Mouse (Mus musculus): ENCODE data around the gene Mtmr10. TPM values are rescaled to one million over a fixed set of nuclear protein-coding genes. Genes with fewer than 3 reads are reported as not detected.
A peak's percentile ranks its signal among the peaks of the same experiment; 100 is the strongest.

The Mtmr10 gene
- polyA plus RNA-seq, 1 experiment from 2014 or later: 15.5 TPM

GRCm38 (mm10) chr7:64265502-64266279, 21.8 kb upstream of the Mtmr10 start:
- no peak for ATAC-seq (ENCODE audit: insufficient number of reproducible peaks, low FRiP score, low TSS enrichment, low read depth)
- 0 out of 2 replicates have a peak overlapping the region, but pooled peaks have one; percentile 47 for H3K27ac ChIP-seq
- no peaks in the 10 kb centered on the region for H3K36me3 ChIP-seq
- H3K4me3 ChIP-seq: no peak overlapping the region
- 0 out of 2 replicates have a peak, but pooled peaks cover 4% of the 10 kb centered on the region for H3K9me3 ChIP-seq
- WGBS: 71% methylated on average over 13 of the region's 13 CpGs
- peaks cover 14% of the 10 kb centered on the region; the same call in 1 of the 2 replicates for H3K27me3 ChIP-seq
- H3K9ac ChIP-seq: no peak overlapping the region
- H3K4me1 ChIP-seq: peaks cover 4% of the 10 kb centered on the region; the same call in 1 of the 2 replicates
- H3K4me2 ChIP-seq: no peak overlapping the region

- no peak overlapping the region for H3K27ac ChIP-seq
- no peaks in the 10 kb centered on the region for H3K36me3 ChIP-seq
- no peak for ATAC-seq (ENCODE audit: insufficient number of reproducible peaks, low FRiP score, low TSS enrichment, low read depth)
- peaks cover 14% of the 10 kb centered on the region; the same call in 1 of the 2 replicates for H3K27me3 ChIP-seq
- no peak overlapping the region for H3K4me3 ChIP-seq
- H3K9ac ChIP-seq: no peak overlapping the region
- WGBS: 87% methylated on average over 4 of the region's 4 CpGs
- H3K4me1 ChIP-seq: peaks cover 4% of the 10 kb centered on the region; the same call in 1 of the 2 replicates
- no peaks in the 10 kb centered on the region for H3K9me3 ChIP-seq
- H3K4me2 ChIP-seq: no peak overlapping the region
Observed at GRCm38 (mm10) chr7:64266587-64266986, 20.9 kb upstream of the Mtmr10 start.

- 48% methylated on average over 4 of the region's 4 CpGs for WGBS
- Histone ChIP-seq H3K9me3 (no peaks in the 10 kb centered on the region), H3K9ac (no peak overlapping the region), H3K4me3 (no peak overlapping the region), H3K27me3 (peaks cover 14% of the 10 kb centered on the region; the same call in 1 of the 2 replicates), H3K36me3 (no peaks in the 10 kb centered on the region), H3K27ac (no peak overlapping the region), H3K4me2 (no peak overlapping the region), H3K4me1 (peaks cover 7% of the 10 kb centered on the region; the same call in 1 of the 2 replicates)
- ATAC-seq (ENCODE audit: insufficient number of reproducible peaks, low FRiP score, low TSS enrichment, low read depth): no peak
Observed at GRCm38 (mm10) chr7:64271926-64272325, 15.5 kb upstream of the Mtmr10 start.

GRCm38 (mm10) chr7:64275518-64275917, 11.9 kb upstream of the Mtmr10 start:
- H3K9me3 ChIP-seq: no peaks in the 10 kb centered on the region
- no peak for ATAC-seq (ENCODE audit: insufficient number of reproducible peaks, low FRiP score, low TSS enrichment, low read depth)
- H3K9ac ChIP-seq: no peak overlapping the region
- 72% methylated on average over 4 of the region's 4 CpGs for WGBS
- no peaks in the 10 kb centered on the region for H3K36me3 ChIP-seq
- 0 out of 2 replicates have a peak, but pooled peaks cover 3% of the 10 kb centered on the region for H3K4me1 ChIP-seq
- no peaks in the 10 kb centered on the region for H3K27me3 ChIP-seq
- no peak overlapping the region for H3K27ac ChIP-seq
- no peak overlapping the region for H3K4me2 ChIP-seq
- H3K4me3 ChIP-seq: no peak overlapping the region

GRCm38 (mm10) chr7:64276921-64277320, 10.5 kb upstream of the Mtmr10 start:
- Histone ChIP-seq H3K9me3 (no peaks in the 10 kb centered on the region), H3K36me3 (no peaks in the 10 kb centered on the region), H3K4me3 (no peak overlapping the region), H3K4me2 (no peak overlapping the region), H3K27ac (no peak overlapping the region), H3K9ac (no peak overlapping the region), H3K4me1 (0 out of 2 replicates have a peak, but pooled peaks cover 3% of the 10 kb centered on the region), H3K27me3 (no peaks in the 10 kb centered on the region)
- 43% methylated on average over 6 of the region's 6 CpGs for WGBS
- ATAC-seq (ENCODE audit: insufficient number of reproducible peaks, low FRiP score, low TSS enrichment, low read depth): no peak

GRCm38 (mm10) chr7:64278526-64278925, 8.9 kb upstream of the Mtmr10 start:
- no peak overlapping the region for H3K9ac ChIP-seq
- no peak overlapping the region for H3K4me2 ChIP-seq
- no peaks in the 10 kb centered on the region for H3K27me3 ChIP-seq
- ATAC-seq (ENCODE audit: insufficient number of reproducible peaks, low FRiP score, low TSS enrichment, low read depth): no peak
- H3K4me1 ChIP-seq: 0 out of 2 replicates have a peak, but pooled peaks cover 3% of the 10 kb centered on the region
- no peaks in the 10 kb centered on the region for H3K36me3 ChIP-seq
- no peak overlapping the region for H3K4me3 ChIP-seq
- WGBS: 88% methylated on average over 1 of the region's 1 CpGs
- H3K27ac ChIP-seq: no peak overlapping the region
- H3K9me3 ChIP-seq: no peaks in the 10 kb centered on the region

GRCm38 (mm10) chr7:64279548-64279947, 7.9 kb upstream of the Mtmr10 start:
- Histone ChIP-seq H3K4me1 (0 out of 2 replicates have a peak, but pooled peaks cover 3% of the 10 kb centered on the region), H3K4me2 (no peak overlapping the region), H3K9ac (no peak overlapping the region), H3K27me3 (no peaks in the 10 kb centered on the region), H3K36me3 (no peaks in the 10 kb centered on the region), H3K9me3 (no peaks in the 10 kb centered on the region), H3K4me3 (no peak overlapping the region), H3K27ac (no peak overlapping the region)
- ATAC-seq (ENCODE audit: insufficient number of reproducible peaks, low FRiP score, low TSS enrichment, low read depth): no peak
- 84% methylated on average over 3 of the region's 3 CpGs for WGBS

GRCm38 (mm10) chr7:64286566-64286965, 887 bp upstream of the Mtmr10 start:
- Histone ChIP-seq H3K4me3 (peak overlapping the region; percentile 68; the same call in 1 of the 2 replicates), H3K4me1 (no peaks in the 10 kb centered on the region), H3K27me3 (no peaks in the 10 kb centered on the region), H3K4me2 (peak overlapping the region; percentile 54; the same call in 1 of the 2 replicates), H3K27ac (no peak overlapping the region), H3K36me3 (peaks cover 7% of the 10 kb centered on the region), H3K9me3 (no peaks in the 10 kb centered on the region), H3K9ac (no peak overlapping the region)
- ATAC-seq (ENCODE audit: insufficient number of reproducible peaks, low FRiP score, low TSS enrichment, low read depth): no peak

- Histone ChIP-seq H3K4me1 (no peaks in the 10 kb centered on the region), H3K4me2 (no peak overlapping the region), H3K9me3 (no peaks in the 10 kb centered on the region), H3K36me3 (peaks cover 14% of the 10 kb centered on the region), H3K9ac (no peak overlapping the region), H3K27me3 (no peaks in the 10 kb centered on the region), H3K27ac (no peak overlapping the region), H3K4me3 (no peak overlapping the region)
- 95% methylated on average over 7 of the region's 7 CpGs for WGBS
- ATAC-seq (ENCODE audit: insufficient number of reproducible peaks, low FRiP score, low TSS enrichment, low read depth): no peak
Observed at GRCm38 (mm10) chr7:64289416-64289815, 2.0 kb downstream of the Mtmr10 start.

GRCm38 (mm10) chr7:64290431-64290830, 3.0 kb downstream of the Mtmr10 start:
- no peak for ATAC-seq (ENCODE audit: insufficient number of reproducible peaks, low FRiP score, low TSS enrichment, low read depth)
- peaks cover 14% of the 10 kb centered on the region for H3K36me3 ChIP-seq
- H3K27ac ChIP-seq: no peak overlapping the region
- no peak overlapping the region for H3K4me3 ChIP-seq
- no peak overlapping the region for H3K4me2 ChIP-seq
- H3K9ac ChIP-seq: no peak overlapping the region
- no peaks in the 10 kb centered on the region for H3K27me3 ChIP-seq
- H3K4me1 ChIP-seq: no peaks in the 10 kb centered on the region
- no peaks in the 10 kb centered on the region for H3K9me3 ChIP-seq
- WGBS: 89% methylated on average over 6 of the region's 6 CpGs

GRCm38 (mm10) chr7:64291722-64292121, 4.3 kb downstream of the Mtmr10 start:
- Histone ChIP-seq H3K9ac (no peak overlapping the region), H3K9me3 (no peaks in the 10 kb centered on the region), H3K36me3 (peaks cover 14% of the 10 kb centered on the region), H3K27ac (no peak overlapping the region), H3K4me2 (no peak overlapping the region), H3K4me3 (no peak overlapping the region), H3K4me1 (no peaks in the 10 kb centered on the region), H3K27me3 (no peaks in the 10 kb centered on the region)
- WGBS: 90% methylated on average over 10 of the region's 10 CpGs
- ATAC-seq (ENCODE audit: insufficient number of reproducible peaks, low FRiP score, low TSS enrichment, low read depth): no peak

- no peak for ATAC-seq (ENCODE audit: insufficient number of reproducible peaks, low FRiP score, low TSS enrichment, low read depth)
- WGBS: 58% methylated on average over 5 of the region's 5 CpGs
Observed at GRCm38 (mm10) chr7:64296286-64297010, 9.0 kb downstream of the Mtmr10 start.

More at GRCm38 (mm10) chr7:64296286-64297010, 9.0 kb downstream of the Mtmr10 start:
- Histone ChIP-seq H3K4me3 (no peak overlapping the region), H3K4me1 (no peaks in the 10 kb centered on the region), H3K9me3 (no peaks in the 10 kb centered on the region), H3K4me2 (no peak overlapping the region), H3K27me3 (no peaks in the 10 kb centered on the region), H3K36me3 (peaks cover 20% of the 10 kb centered on the region), H3K27ac (no peak overlapping the region), H3K9ac (no peak overlapping the region)

Measured in limb, embryonic 15.5 days (tissue).